Mouse (Mus musculus) c-Kit-positive CD71-negative TER-119-negative erythroid progenitor cells, embryonic 14.5 days (primary cell): ENCODE data around the gene Glt8d2.
"Not testable (repeated sequence)": the region's sequence is repeated elsewhere in the genome, so short reads cannot be mapped to it uniquely, and the experiment has no call there.

Experiments
- DNase-seq: peaks from one replicate; pipeline ENCODE4 v3.0.0-alpha.2; 2013; ENCODE audit warnings: low read depth

The Glt8d2 gene

GRCm38 (mm10) chr10:82646083-82646482 lies 44.4 kb downstream of the Glt8d2 start:
- no peak for DNase-seq

GRCm38 (mm10) chr10:82641481-82641880 lies 49.0 kb downstream of the Glt8d2 start:
- no peak for DNase-seq

- DNase-seq: no peak
These were observed 51.3 kb downstream of the Glt8d2 start for GRCm38 (mm10) chr10:82639032-82639698.

GRCm38 (mm10) chr10:82636321-82636720 lies 54.1 kb downstream of the Glt8d2 start:
- DNase-seq: no peak

GRCm38 (mm10) chr10:82634348-82634747 lies 56.1 kb downstream of the Glt8d2 start:
- no peak for DNase-seq

- DNase-seq: no peak
These were observed 57.8 kb downstream of the Glt8d2 start for GRCm38 (mm10) chr10:82632496-82633280.

- DNase-seq: no peak
These were observed 59.3 kb downstream of the Glt8d2 start for GRCm38 (mm10) chr10:82631133-82631532.

GRCm38 (mm10) chr10:82630497-82630896 lies 60.0 kb downstream of the Glt8d2 start:
- DNase-seq: no peak

GRCm38 (mm10) chr10:82629586-82630255 lies 60.7 kb downstream of the Glt8d2 start, which contains the start of gene Tdg:
Gene Tdg, plus strand, starts transcription at chr10:82629828.
- DNase-seq: peak; percentile 91

GRCm38 (mm10) chr10:82629111-82629585 lies 61.3 kb downstream of the Glt8d2 start:
- no peak for DNase-seq

- DNase-seq: not testable (repeated sequence)
These were observed 66.9 kb downstream of the Glt8d2 start for GRCm38 (mm10) chr10:82623553-82623932.

GRCm38 (mm10) chr10:82622671-82623552 lies 67.5 kb downstream of the Glt8d2 start, which contains the start of gene 1190007I07Rik:
Gene 1190007I07Rik, minus strand, starts transcription at chr10:82623228.
- peak; percentile 60 for DNase-seq

GRCm38 (mm10) chr10:82622235-82622634 lies 68.2 kb downstream of the Glt8d2 start:
- no peak for DNase-seq
